Mouse (Mus musculus): Measurements from ENCODE around the gene Mucl3.

The Mucl3 gene

GRCm38 (mm10) chr17:35643609-35644236 is at the start of gene Mucl3:
Gene Mucl3 (minus strand): TSS chr17:35643695.
- no peak for DNase-seq (ENCODE audit: extremely low spot score, low spot score)

GRCm38 (mm10) chr17:35692368-35692767 is 48.9 kb upstream of the Mucl3 start:
- DNase-seq (ENCODE audit: extremely low spot score, low spot score) = no peak

GRCm38 (mm10) chr17:35691811-35692210 is 48.3 kb upstream of the Mucl3 start:
- DNase-seq (ENCODE audit: extremely low spot score, low spot score) = no peak

GRCm38 (mm10) chr17:35689936-35690645 is 46.6 kb upstream of the Mucl3 start:
- DNase-seq (ENCODE audit: extremely low spot score, low spot score) = no peak

GRCm38 (mm10) chr17:35688347-35689175 is 45.1 kb upstream of the Mucl3 start:
- no peak for DNase-seq (ENCODE audit: extremely low spot score, low spot score)

GRCm38 (mm10) chr17:35685061-35685460 is 41.6 kb upstream of the Mucl3 start:
- no peak for DNase-seq (ENCODE audit: extremely low spot score, low spot score)

GRCm38 (mm10) chr17:35681986-35682385 is 38.5 kb upstream of the Mucl3 start:
- no peak for DNase-seq (ENCODE audit: extremely low spot score, low spot score)

GRCm38 (mm10) chr17:35680591-35680990 is 37.1 kb upstream of the Mucl3 start:
- peak; percentile 26 for DNase-seq (ENCODE audit: extremely low spot score, low spot score)

- DNase-seq (ENCODE audit: extremely low spot score, low spot score) = peak; percentile 75
Measured at GRCm38 (mm10) chr17:35673416-35674035, 30.0 kb upstream of the Mucl3 start, which contains the start of gene Gtf2h4. Gene Gtf2h4 (minus strand): TSS chr17:35673739.

- no peak for DNase-seq (ENCODE audit: extremely low spot score, low spot score)
Measured at GRCm38 (mm10) chr17:35672527-35672926, 29.0 kb upstream of the Mucl3 start.

GRCm38 (mm10) chr17:35671846-35672245 is 28.4 kb upstream of the Mucl3 start:
- DNase-seq (ENCODE audit: extremely low spot score, low spot score) = no peak

- no peak for DNase-seq (ENCODE audit: extremely low spot score, low spot score)
Measured at GRCm38 (mm10) chr17:35669731-35670130, 26.2 kb upstream of the Mucl3 start.

- peak; percentile 98 for DNase-seq (ENCODE audit: extremely low spot score, low spot score)
Measured at GRCm38 (mm10) chr17:35667334-35668065, 24.0 kb upstream of the Mucl3 start, which contains the start of gene Vars2. Gene Vars2 (minus strand): TSS chr17:35667592.

- DNase-seq (ENCODE audit: extremely low spot score, low spot score) = no peak
Measured at GRCm38 (mm10) chr17:35666851-35667256, 23.4 kb upstream of the Mucl3 start.

GRCm38 (mm10) chr17:35665957-35666515 is 22.5 kb upstream of the Mucl3 start:
- no peak for DNase-seq (ENCODE audit: extremely low spot score, low spot score)

- no peak for DNase-seq (ENCODE audit: extremely low spot score, low spot score)
Measured at GRCm38 (mm10) chr17:35653086-35653485, 9.6 kb upstream of the Mucl3 start.

- DNase-seq (ENCODE audit: extremely low spot score, low spot score) = no peak
Measured at GRCm38 (mm10) chr17:35649429-35649828, 5.9 kb upstream of the Mucl3 start.

GRCm38 (mm10) chr17:35639352-35639751 is 4.1 kb downstream of the Mucl3 start:
- no peak for DNase-seq (ENCODE audit: extremely low spot score, low spot score)

GRCm38 (mm10) chr17:35638475-35639190 is 4.9 kb downstream of the Mucl3 start:
- DNase-seq (ENCODE audit: extremely low spot score, low spot score) = peak; percentile 27

GRCm38 (mm10) chr17:35636363-35636762 is 7.1 kb downstream of the Mucl3 start:
- no peak for DNase-seq (ENCODE audit: extremely low spot score, low spot score)
